Mouse (Mus musculus) spleen, postnatal 36 days (tissue): Measurements from ENCODE around the gene Clec1a.

Experiments
- DNase-seq, 2 experiments: peaks; one replicate each; pipeline ENCODE4 v3.0.0; 2022; ENCODE audit warnings: low spot score in 2 of 2, mixed read lengths in 1 of 2

Gene Clec1a

GRCm38 (mm10) chr6:129405999-129406398, 45.8 kb downstream of the Clec1a start:
- DNase-seq, result no peak

GRCm38 (mm10) chr6:129403391-129403790, 48.4 kb downstream of the Clec1a start:
- DNase-seq, result no peak

- DNase-seq, result no peak
Observed at GRCm38 (mm10) chr6:129402404-129402803, 49.4 kb downstream of the Clec1a start.

GRCm38 (mm10) chr6:129399945-129400344, 51.9 kb downstream of the Clec1a start:
- DNase-seq, result peak in 1 of 2 experiments; percentile 13

- DNase-seq, result no peak
Observed at GRCm38 (mm10) chr6:129396997-129397396, 54.8 kb downstream of the Clec1a start, which contains the start of gene Clec1b. Gene Clec1b (plus strand): TSS chr6:129397297.

- DNase-seq, result no peak
Observed at GRCm38 (mm10) chr6:129393732-129394131, 58.1 kb downstream of the Clec1a start.

- DNase-seq, result no peak
Observed at GRCm38 (mm10) chr6:129393087-129393720, 58.6 kb downstream of the Clec1a start.

- no peak for DNase-seq
Observed at GRCm38 (mm10) chr6:129385774-129386173, 66.0 kb downstream of the Clec1a start, which contains the start of gene Clec12b. Gene Clec12b (minus strand): TSS chr6:129385874.

GRCm38 (mm10) chr6:129385000-129385399, 66.8 kb downstream of the Clec1a start:
- no peak for DNase-seq

GRCm38 (mm10) chr6:129383466-129383865, 68.3 kb downstream of the Clec1a start:
- no peak for DNase-seq

GRCm38 (mm10) chr6:129381736-129382135, 70.1 kb downstream of the Clec1a start:
- DNase-seq, result no peak

GRCm38 (mm10) chr6:129380454-129380853, 71.3 kb downstream of the Clec1a start:
- DNase-seq, result no peak

- DNase-seq, result peak; percentile 31 to 43
Observed at GRCm38 (mm10) chr6:129374937-129375471, 76.8 kb downstream of the Clec1a start.
